Mouse (Mus musculus): ENCODE results near the gene Gm45623. TPM values are rescaled to one million over a fixed set of nuclear protein-coding genes. Genes with fewer than 3 reads are reported as not detected.

Gene Gm45623
- polyA plus RNA-seq (2015; fragmentation: Nextera tagmentation; extraction: Ambion mirVana): 2.5 and 2.8 TPM in 2 replicates

GRCm38 (mm10) chr13:56753192-56753951 lies at the start of gene Gm45623:
Gene Gm45623 (minus strand): TSS chr13:56753827.
- Histone ChIP-seq H3K4me1 (ENCODE audit: control insufficient read depth, insufficient read depth, low read depth, low read length) (peaks cover 9% of the 10 kb centered on the region), H3K27ac (ENCODE audit: low read depth, low read length) (no peak within 1 kb of the TSS), H3K9me3 (ENCODE audit: control insufficient read depth, low read length) (no peaks in the 10 kb centered on the region), H3K27me3 (replicated peaks; ENCODE audit: control insufficient read depth, insufficient read depth, low read length) (peaks cover 27% of the 10 kb centered on the region), H3K36me3 (ENCODE audit: control insufficient read depth, insufficient read depth, low read length) (no peaks in the 10 kb centered on the region), H3K9ac (ENCODE audit: low read depth, low read length) (peak within 1 kb of the TSS; percentile 66), H3K4me3 (ENCODE audit: low read length) (peak within 1 kb of the TSS; percentile 57), H3K4me2 (ENCODE audit: low read length) (peak within 1 kb of the TSS; percentile 89)
- 1% methylated on average over 60 of the region's 71 CpGs for WGBS
- peak; percentile 61 for ATAC-seq

GRCm38 (mm10) chr13:56797459-56797858 lies 43.8 kb upstream of the Gm45623 start:
- Histone ChIP-seq H3K9ac (ENCODE audit: low read depth, low read length) (no peak overlapping the region), H3K4me3 (ENCODE audit: low read length) (no peak overlapping the region), H3K36me3 (ENCODE audit: control insufficient read depth, insufficient read depth, low read length) (no peaks in the 10 kb centered on the region), H3K9me3 (ENCODE audit: control insufficient read depth, low read length) (no peaks in the 10 kb centered on the region), H3K4me1 (ENCODE audit: control insufficient read depth, insufficient read depth, low read depth, low read length) (peaks cover 6% of the 10 kb centered on the region; the same call in 1 of the 2 replicates), H3K27ac (ENCODE audit: low read depth, low read length) (no peak overlapping the region), H3K27me3 (replicated peaks; ENCODE audit: control insufficient read depth, insufficient read depth, low read length) (no peaks in the 10 kb centered on the region), H3K4me2 (ENCODE audit: low read length) (no peak overlapping the region)
- 87% methylated on average over 7 of the region's 7 CpGs for WGBS
- ATAC-seq: no peak

DNA sequence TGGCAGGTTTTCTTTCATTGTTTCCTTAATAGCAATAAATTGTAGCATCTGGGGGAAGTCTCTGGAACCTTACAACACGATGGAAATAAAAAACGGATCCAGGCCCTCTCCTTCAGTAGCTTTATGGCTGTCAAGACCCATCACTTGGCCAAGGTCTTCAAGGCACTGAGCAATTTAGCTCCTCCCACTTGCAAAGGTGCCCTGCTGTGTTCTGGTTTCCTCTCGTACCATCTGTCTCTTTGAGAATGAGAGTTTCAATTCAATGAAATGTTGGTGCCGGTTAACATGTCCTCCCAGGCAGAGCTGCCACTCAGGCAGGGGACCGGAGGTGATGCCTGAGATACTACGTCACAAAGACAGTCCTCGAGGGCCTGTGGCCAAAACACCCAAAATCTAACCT lies 41.9 kb upstream of the Gm45623 start:
- Histone ChIP-seq H3K27ac (ENCODE audit: low read depth, low read length) (no peak overlapping the region), H3K9me3 (ENCODE audit: control insufficient read depth, low read length) (no peaks in the 10 kb centered on the region), H3K4me3 (ENCODE audit: low read length) (no peak overlapping the region), H3K36me3 (ENCODE audit: control insufficient read depth, insufficient read depth, low read length) (no peaks in the 10 kb centered on the region), H3K4me1 (ENCODE audit: control insufficient read depth, insufficient read depth, low read depth, low read length) (peaks cover 6% of the 10 kb centered on the region; the same call in 1 of the 2 replicates), H3K27me3 (replicated peaks; ENCODE audit: control insufficient read depth, insufficient read depth, low read length) (no peaks in the 10 kb centered on the region), H3K4me2 (ENCODE audit: low read length) (no peak overlapping the region), H3K9ac (ENCODE audit: low read depth, low read length) (no peak overlapping the region)
- no peak for ATAC-seq
- WGBS: 54% methylated on average over 7 of the region's 7 CpGs

- no peak for ATAC-seq
- H3K4me3 ChIP-seq (ENCODE audit: low read length): no peak overlapping the region
- H3K9ac ChIP-seq (ENCODE audit: low read depth, low read length): no peak overlapping the region
- H3K4me2 ChIP-seq (ENCODE audit: low read length): no peak overlapping the region
- H3K9me3 ChIP-seq (ENCODE audit: control insufficient read depth, low read length): no peaks in the 10 kb centered on the region
- peak overlapping the region; percentile 32; the same call in 1 of the 2 replicates for H3K27ac ChIP-seq (ENCODE audit: low read depth, low read length)
- no peaks in the 10 kb centered on the region for H3K36me3 ChIP-seq (ENCODE audit: control insufficient read depth, insufficient read depth, low read length)
- 37% methylated on average over 7 of the region's 7 CpGs for WGBS
- no peaks in the 10 kb centered on the region for H3K27me3 ChIP-seq (replicated peaks; ENCODE audit: control insufficient read depth, insufficient read depth, low read length)
- peaks cover 6% of the 10 kb centered on the region; the same call in 1 of the 2 replicates for H3K4me1 ChIP-seq (ENCODE audit: control insufficient read depth, insufficient read depth, low read depth, low read length)
Measured at GRCm38 (mm10) chr13:56794441-56794840, 40.8 kb upstream of the Gm45623 start.

DNA sequence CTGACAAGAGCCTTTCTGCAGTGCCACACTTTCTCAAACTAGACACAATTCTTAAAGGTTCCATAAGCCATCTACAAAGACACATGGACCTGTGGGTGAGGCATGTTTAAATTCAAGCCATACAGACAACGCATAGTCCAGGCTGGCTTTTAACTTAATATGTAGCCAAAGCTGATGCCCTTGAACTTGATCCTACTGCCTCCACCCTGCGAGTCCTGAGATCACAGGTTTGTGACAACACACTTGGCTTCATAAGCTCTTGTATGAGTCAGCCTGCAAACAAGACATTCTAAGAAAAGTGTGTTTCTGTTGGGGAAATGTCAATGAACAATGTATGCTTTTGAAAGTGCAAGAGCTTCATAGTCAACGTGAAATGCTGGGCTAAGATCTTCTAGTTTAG lies 39.2 kb upstream of the Gm45623 start:
- H3K27ac ChIP-seq (ENCODE audit: low read depth, low read length): no peak overlapping the region
- no peak overlapping the region for H3K4me2 ChIP-seq (ENCODE audit: low read length)
- no peaks in the 10 kb centered on the region for H3K27me3 ChIP-seq (replicated peaks; ENCODE audit: control insufficient read depth, insufficient read depth, low read length)
- no peaks in the 10 kb centered on the region for H3K9me3 ChIP-seq (ENCODE audit: control insufficient read depth, low read length)
- no peak overlapping the region for H3K4me3 ChIP-seq (ENCODE audit: low read length)
- no peak for ATAC-seq
- WGBS: 89% methylated on average over 3 of the region's 3 CpGs
- H3K36me3 ChIP-seq (ENCODE audit: control insufficient read depth, insufficient read depth, low read length): no peaks in the 10 kb centered on the region
- H3K4me1 ChIP-seq (ENCODE audit: control insufficient read depth, insufficient read depth, low read depth, low read length): peaks cover 6% of the 10 kb centered on the region; the same call in 1 of the 2 replicates
- no peak overlapping the region for H3K9ac ChIP-seq (ENCODE audit: low read depth, low read length)

GRCm38 (mm10) chr13:56790683-56791082 lies 37.1 kb upstream of the Gm45623 start:
- Histone ChIP-seq H3K36me3 (ENCODE audit: control insufficient read depth, insufficient read depth, low read length) (no peaks in the 10 kb centered on the region), H3K4me1 (ENCODE audit: control insufficient read depth, insufficient read depth, low read depth, low read length) (peaks cover 6% of the 10 kb centered on the region; the same call in 1 of the 2 replicates), H3K4me3 (ENCODE audit: low read length) (no peak overlapping the region), H3K9me3 (ENCODE audit: control insufficient read depth, low read length) (no peaks in the 10 kb centered on the region), H3K27ac (ENCODE audit: low read depth, low read length) (no peak overlapping the region), H3K4me2 (ENCODE audit: low read length) (no peak overlapping the region), H3K27me3 (replicated peaks; ENCODE audit: control insufficient read depth, insufficient read depth, low read length) (no peaks in the 10 kb centered on the region), H3K9ac (ENCODE audit: low read depth, low read length) (no peak overlapping the region)
- ATAC-seq: no peak
- WGBS: 93% methylated on average over 3 of the region's 3 CpGs

DNA sequence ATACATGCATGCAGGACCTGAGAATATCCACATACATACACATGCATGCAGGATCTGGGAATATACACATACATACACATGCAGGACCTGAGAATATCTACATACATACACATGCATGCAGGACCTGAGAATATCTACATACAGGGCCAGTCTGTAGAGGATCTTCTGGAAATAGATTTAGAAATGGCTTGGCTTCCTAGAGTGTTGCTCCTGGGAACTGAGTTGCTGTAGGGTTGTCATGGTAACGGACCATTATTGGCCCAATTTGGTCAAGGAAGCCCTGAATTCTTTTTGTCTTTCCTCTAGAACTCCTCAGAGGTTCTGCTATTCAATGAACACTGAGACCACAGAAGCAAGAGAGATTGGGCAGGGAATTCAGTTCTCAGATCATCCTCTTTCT lies 29.0 kb upstream of the Gm45623 start:
- WGBS: 83% methylated on average over 1 of the region's 1 CpGs
- ATAC-seq: peak; percentile 49
- Histone ChIP-seq H3K27ac (ENCODE audit: low read depth, low read length) (no peak overlapping the region), H3K9ac (ENCODE audit: low read depth, low read length) (no peak overlapping the region), H3K36me3 (ENCODE audit: control insufficient read depth, insufficient read depth, low read length) (no peaks in the 10 kb centered on the region), H3K4me1 (ENCODE audit: control insufficient read depth, insufficient read depth, low read depth, low read length) (peaks cover 11% of the 10 kb centered on the region), H3K9me3 (ENCODE audit: control insufficient read depth, low read length) (peaks cover 4% of the 10 kb centered on the region; the same call in 1 of the 2 replicates), H3K4me3 (ENCODE audit: low read length) (no peak overlapping the region), H3K27me3 (replicated peaks; ENCODE audit: control insufficient read depth, insufficient read depth, low read length) (no peaks in the 10 kb centered on the region), H3K4me2 (ENCODE audit: low read length) (no peak overlapping the region)

GRCm38 (mm10) chr13:56781697-56782096 lies 28.1 kb upstream of the Gm45623 start:
- 90% methylated on average over 3 of the region's 3 CpGs for WGBS
- Histone ChIP-seq H3K27me3 (replicated peaks; ENCODE audit: control insufficient read depth, insufficient read depth, low read length) (no peaks in the 10 kb centered on the region), H3K27ac (ENCODE audit: low read depth, low read length) (peak overlapping the region; percentile 55; the same call in 1 of the 2 replicates), H3K9me3 (ENCODE audit: control insufficient read depth, low read length) (peaks cover 4% of the 10 kb centered on the region; the same call in 1 of the 2 replicates), H3K36me3 (ENCODE audit: control insufficient read depth, insufficient read depth, low read length) (no peaks in the 10 kb centered on the region), H3K9ac (ENCODE audit: low read depth, low read length) (no peak overlapping the region), H3K4me1 (ENCODE audit: control insufficient read depth, insufficient read depth, low read depth, low read length) (peaks cover 11% of the 10 kb centered on the region), H3K4me3 (ENCODE audit: low read length) (no peak overlapping the region), H3K4me2 (ENCODE audit: low read length) (no peak overlapping the region)
- ATAC-seq: no peak

GRCm38 (mm10) chr13:56780746-56781469 lies 27.3 kb upstream of the Gm45623 start:
- H3K4me1 ChIP-seq (ENCODE audit: control insufficient read depth, insufficient read depth, low read depth, low read length): peaks cover 11% of the 10 kb centered on the region
- H3K4me3 ChIP-seq (ENCODE audit: low read length): no peak overlapping the region
- no peaks in the 10 kb centered on the region for H3K36me3 ChIP-seq (ENCODE audit: control insufficient read depth, insufficient read depth, low read length)
- H3K27me3 ChIP-seq (replicated peaks; ENCODE audit: control insufficient read depth, insufficient read depth, low read length): no peaks in the 10 kb centered on the region
- H3K4me2 ChIP-seq (ENCODE audit: low read length): no peak overlapping the region
- ATAC-seq: peak; percentile 57
- H3K9ac ChIP-seq (ENCODE audit: low read depth, low read length): peak overlapping the region; percentile 1; the same call in 1 of the 2 replicates
- peak overlapping the region; percentile 55 for H3K27ac ChIP-seq (ENCODE audit: low read depth, low read length)
- 40% methylated on average over 13 of the region's 13 CpGs for WGBS
- peaks cover 4% of the 10 kb centered on the region; the same call in 1 of the 2 replicates for H3K9me3 ChIP-seq (ENCODE audit: control insufficient read depth, low read length)
